Mouse (Mus musculus) hematopoietic stem cell, adult 5-6 weeks (primary cell): ENCODE data around the gene Cdan1. TPM values are rescaled to one million over a fixed set of nuclear protein-coding genes. Genes with fewer than 3 reads are reported as not detected.
A peak's percentile ranks its signal among the peaks of the same experiment; 100 is the strongest.

Experiments
- ATAC-seq, 2 experiments: fragments of 125-278 bp in 1 of 2; replicated peaks in 1 of 2; 2 replicates each; pipeline ENCODE4 v1.8.0; 2016 to 2017; ENCODE audit warnings: inconsistent platforms in 2 of 2, mild to moderate bottlenecking in 2 of 2, moderate number of reproducible peaks in 2 of 2, low read depth in 1 of 2, moderate TSS enrichment in 1 of 2; ENCODE audit not compliant: low FRiP score in 2 of 2, poor library complexity in 2 of 2, severe bottlenecking in 2 of 2, insufficient read depth in 1 of 2, low TSS enrichment in 1 of 2
- total RNA-seq: library from RNA; stranded (forward); fragments of 172-1452, 232-1000 nt; gene quantifications from 2 replicates; pipeline ENCODE4 v1.2.3, GENCODE M21; 2017

The Cdan1 gene
- total RNA-seq: 18.5 and 20.7 TPM in 2 replicates

DNA sequence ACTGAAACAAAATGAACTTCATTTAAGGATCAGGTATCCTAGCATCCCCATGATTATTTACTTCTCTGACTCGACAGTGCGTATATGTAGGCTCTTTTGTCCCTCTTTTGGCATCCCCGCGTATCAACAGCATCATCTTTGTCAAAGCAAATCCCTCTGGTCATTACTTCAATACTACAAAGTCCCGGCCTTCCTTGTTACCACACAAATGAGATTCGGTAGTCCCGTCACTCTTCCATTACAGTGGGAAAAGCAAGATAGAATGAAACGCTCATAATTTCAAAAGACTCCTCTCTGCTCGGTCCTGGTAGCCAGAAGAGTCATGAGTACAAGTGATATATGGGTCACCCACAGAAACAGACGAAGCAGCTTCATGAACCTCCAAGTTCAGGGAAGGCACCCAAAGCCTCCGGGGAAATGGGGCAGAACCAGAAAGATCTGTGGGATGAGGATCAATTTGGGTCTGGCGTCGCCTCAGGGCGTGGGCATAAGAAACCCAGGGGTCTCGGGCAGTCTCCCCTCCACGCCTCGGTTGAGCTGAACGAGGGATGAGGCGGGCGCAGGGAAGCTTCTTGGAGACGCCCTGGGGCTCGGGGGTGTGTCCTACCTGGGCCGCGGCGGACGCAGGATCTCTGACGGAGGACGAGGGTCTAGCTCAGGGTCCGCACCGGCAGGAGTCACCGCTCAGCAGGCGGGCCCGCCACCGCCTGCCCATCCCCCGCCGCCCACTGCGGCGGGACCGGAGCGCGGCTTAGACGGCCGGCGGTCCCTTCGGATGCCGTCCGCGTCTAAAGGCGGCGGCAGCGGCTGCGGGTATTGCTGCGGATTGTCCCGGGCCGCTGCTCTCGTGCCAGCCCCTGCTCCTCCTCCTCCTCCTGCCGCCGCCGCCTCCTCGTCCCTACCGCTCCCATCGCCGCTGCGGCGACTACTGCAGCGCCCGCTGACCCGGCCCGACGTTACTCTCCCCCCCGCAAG, at the start of gene Cdan1:
Gene Cdan1 (minus strand): TSS at position 680 of the 975 bp plus-strand sequence.
- 0 out of 4 replicates have a peak, but pooled peaks of 1 of the 2 experiments have one; percentile 5 for ATAC-seq

DNA sequence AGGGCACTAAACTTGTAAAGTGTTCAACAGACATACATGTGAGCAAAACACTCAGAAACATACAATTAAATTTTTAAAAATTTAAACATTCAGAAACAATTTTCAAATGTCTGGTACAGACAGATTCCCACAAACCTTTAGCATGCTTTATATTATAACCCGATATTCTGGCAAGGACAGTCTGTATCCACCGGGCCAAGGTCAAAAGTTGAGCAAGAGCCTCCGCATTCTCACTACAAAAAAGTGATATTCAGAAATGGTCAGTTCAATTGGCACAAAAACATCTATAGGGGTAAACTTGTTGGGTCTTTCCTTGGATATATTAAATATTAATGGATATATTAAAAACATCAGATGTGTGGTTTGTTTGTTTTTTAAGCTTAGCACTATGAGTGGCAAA, 46.4 kb upstream of the Cdan1 start:
- ATAC-seq: no peak

DNA sequence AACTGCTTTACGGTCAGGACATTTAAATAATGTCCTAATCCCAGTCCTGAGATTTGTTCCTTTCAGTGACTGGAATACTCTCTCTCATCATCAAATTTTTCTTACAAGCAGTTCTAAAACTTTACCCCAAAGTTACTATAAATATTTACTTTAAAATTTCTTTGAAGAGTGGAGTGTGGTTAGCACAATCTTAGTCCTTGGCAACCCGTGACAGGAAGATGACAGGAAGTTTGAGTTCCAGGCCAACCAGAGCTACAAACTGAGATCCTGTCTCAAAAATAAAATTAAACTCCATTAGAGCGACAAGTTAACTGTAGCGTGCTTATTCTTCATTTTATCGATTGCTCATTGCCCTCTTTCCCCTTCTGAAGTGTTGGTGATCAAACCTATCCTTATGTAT, 37.7 kb upstream of the Cdan1 start:
- ATAC-seq: no peak

DNA sequence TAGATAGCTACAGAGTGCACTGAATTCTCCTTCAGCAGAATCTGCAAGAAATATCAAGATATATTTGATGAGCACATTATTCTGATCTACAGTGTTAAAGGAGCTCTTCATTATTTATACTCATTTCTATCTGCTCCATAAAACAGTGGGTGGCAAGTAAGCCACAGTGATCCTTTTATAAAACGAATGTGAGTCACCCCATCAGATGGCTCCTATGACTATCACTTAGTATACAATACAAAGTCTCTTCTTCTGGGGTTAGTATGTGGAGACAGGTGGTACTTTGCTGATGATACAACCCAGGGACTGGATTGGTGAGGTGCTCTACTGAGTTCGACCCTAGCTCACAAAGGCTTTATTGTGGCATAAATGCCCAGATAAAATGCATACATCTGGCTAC, 23.3 kb upstream of the Cdan1 start:
- ATAC-seq: no peak

DNA sequence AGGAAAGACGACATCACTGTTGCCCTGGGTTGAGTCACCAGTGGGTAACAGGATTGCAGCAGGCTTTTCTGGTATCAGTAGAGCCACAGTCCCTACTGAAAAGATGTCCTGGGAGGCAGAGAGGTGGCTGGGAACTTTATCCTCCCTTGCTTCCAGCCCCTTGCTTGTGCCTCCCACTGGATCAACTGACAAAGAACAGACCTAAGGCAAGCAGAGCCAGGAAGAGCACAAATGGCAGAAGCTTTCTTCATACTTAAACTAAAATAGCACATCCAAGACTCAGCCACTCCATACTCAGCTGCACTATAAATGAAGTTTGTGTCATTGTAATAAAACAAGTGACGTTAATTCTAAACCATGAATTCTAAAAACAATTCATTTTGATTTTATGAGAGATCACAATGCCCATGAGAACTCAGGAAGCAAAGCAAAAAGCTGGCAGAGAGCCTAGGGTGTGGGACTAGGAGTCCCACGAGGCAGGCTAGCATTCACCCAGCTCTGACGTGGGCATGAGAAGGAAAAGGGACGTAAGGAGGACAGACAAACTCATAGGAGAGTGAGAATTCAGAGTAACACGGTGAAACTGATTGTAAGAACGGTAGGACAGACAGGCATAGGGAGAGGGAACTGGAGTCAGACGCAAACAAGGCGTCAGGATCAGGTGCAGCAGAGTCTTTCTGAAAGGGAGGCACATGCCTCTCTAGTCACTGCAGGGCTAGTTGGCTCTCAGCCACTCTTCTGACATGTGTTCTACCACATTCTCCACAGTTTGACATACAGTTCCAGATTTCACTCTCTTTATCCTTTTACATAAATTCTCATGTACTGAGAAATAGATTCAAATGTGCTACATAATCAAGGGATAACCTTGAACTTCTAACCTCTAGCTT, 21.8 kb upstream of the Cdan1 start:
- ATAC-seq: no peak

GRCm38 (mm10) chr2:120867336-120867735, 17.4 kb upstream of the Cdan1 start:
- no peak for ATAC-seq

DNA sequence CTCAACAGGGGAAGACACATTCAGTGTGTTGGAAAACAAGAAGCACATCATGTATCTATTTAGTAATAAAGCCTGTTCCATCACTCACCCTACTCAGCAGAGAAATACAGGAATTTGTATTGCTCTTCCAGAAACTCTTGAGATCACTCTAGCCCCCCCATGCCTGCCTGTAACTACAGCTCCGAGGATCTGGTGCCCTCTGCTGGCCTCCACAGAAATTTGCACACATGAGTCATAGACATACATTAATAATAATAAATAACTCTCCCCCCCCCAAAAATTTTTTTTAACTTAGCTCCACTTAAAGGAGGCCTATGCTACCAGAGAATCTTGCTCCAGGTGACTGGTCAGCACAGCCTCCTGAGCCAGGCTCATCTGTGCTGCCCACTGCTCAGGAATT, 16.6 kb upstream of the Cdan1 start:
- peak in 1 of 2 experiments; percentile 37; a peak in 1 of 4 replicates for ATAC-seq

GRCm38 (mm10) chr2:120863389-120863788, 13.5 kb upstream of the Cdan1 start:
- no peak for ATAC-seq

DNA sequence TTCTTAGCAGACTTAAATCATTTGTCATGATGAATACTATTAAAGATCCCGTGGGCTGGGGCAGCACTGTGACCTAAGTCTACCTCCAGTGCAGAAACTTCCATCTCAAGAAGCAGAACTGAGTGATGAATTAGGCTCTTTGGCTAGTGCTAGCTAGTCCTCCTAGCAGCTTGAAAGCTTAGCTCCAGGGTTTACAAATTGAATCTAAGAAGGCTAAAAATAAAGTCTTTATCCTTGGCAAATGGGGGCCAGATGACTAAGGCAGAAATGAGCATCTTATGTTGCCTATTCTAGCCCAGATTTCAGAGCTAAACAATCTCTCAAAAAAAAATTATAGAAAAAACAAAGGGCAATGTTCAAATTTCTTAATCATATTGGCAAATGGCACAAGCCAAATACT, 10.8 kb upstream of the Cdan1 start:
- no peak for ATAC-seq

- no peak for ATAC-seq
Measured at GRCm38 (mm10) chr2:120858131-120858530, 8.2 kb upstream of the Cdan1 start.

DNA sequence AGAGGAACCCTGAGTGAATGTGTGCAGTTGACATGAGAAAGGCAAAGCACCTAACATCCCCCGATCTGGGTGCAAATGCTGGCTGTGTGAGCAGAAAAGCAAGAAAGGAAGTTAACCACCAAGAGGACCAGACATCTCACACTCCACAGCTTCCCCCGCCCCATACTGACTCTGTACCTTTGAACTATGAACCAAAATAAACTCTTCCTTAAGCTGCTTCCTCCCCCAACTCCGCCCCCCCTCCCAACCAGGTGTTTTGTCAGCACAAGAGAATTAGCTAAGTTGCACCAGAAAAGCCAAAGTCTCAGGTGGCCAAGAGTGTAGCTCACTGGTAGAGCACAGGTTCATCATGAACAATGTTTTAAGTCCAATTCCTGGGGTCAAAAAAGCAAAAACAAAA, 3.2 kb upstream of the Cdan1 start:
- no peak for ATAC-seq

- ATAC-seq: no peak
Measured at GRCm38 (mm10) chr2:120852626-120853025, 2.7 kb upstream of the Cdan1 start.

GRCm38 (mm10) chr2:120850424-120851082, 625 bp upstream of the Cdan1 start, which contains the start of gene Ttbk2:
Ttbk2 (minus strand) TSS chr2:120850604.
- peak; percentile 99 to 100 for ATAC-seq

DNA sequence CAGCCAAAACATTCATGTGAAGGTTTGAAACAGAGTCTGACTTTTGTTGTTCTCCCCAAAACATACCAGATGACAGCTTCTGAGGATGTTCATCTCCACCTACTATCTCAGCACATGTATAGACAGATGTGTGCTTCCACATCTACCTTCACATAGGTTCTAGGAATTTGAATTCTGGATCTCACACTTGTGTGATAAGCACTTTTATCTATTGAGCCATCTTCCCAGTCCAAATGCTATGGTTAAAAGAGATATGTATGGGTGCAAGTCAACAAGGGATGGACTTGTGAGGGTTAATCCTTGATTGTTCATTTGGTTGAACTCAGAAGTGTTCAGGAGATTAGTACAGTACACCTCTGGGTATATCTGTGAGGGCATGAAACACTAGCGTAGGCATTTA, 4.6 kb downstream of the Cdan1 start:
- ATAC-seq: no peak

- peak in 1 of 2 experiments; percentile 60; a peak in 1 of 4 replicates for ATAC-seq
Measured at GRCm38 (mm10) chr2:120843990-120844389, 5.9 kb downstream of the Cdan1 start.

DNA sequence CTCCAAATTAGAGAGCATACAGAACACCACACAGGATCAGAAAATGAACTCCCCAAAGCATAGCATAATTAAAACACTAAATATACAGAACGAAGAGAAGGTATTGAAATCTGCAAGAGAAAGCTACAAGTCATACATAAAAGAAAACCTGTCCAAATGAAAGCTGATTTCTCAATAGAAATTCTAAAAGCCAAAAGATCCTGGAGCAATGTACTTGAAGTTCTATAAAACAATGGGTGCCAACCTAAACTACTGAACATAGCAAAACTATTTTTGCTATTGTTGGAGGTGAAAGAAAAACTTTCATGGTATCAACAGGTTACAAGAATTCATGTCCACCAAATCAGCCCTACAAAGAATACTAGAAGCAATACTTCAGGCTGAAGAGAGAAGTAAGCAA, 8.7 kb downstream of the Cdan1 start:
- ATAC-seq: no peak

GRCm38 (mm10) chr2:120835167-120835566, 14.8 kb downstream of the Cdan1 start:
- no peak for ATAC-seq
